ENCODE assay signal across 9 mouse cellular contexts in genomic region chr7:125630317-125630716, GRCm38 (mm10). TPM values are rescaled to one million over a fixed set of nuclear protein-coding genes. Genes with fewer than 3 reads are reported as not detected.
DNase-seq lines count a peak whose midpoint lies in the region; ATAC-seq lines count a peak whose summit lies in the region.
"Had no signal": no experiment of that assay in that cellular context is flagged by ENCODE, and none has a peak within 500 bp of the region (broad histone marks: within the 10 kb centered on the region; RNA-seq: fewer than 3 reads in every experiment).

No protein-coding gene starts in this region.

- H3K4me3 ChIP-seq in kidney, embryonic 15.5 days (replicated peaks): no peak overlapping the region
- H3K4me3 ChIP-seq in forebrain, embryonic 12.5 days (replicated peaks): no peak overlapping the region
- H3K4me3 ChIP-seq: midbrain, embryonic 12.5 days had no signal

- H3K9ac ChIP-seq in kidney, embryonic 15.5 days: no peak overlapping the region
- H3K9ac ChIP-seq in forebrain, embryonic 12.5 days: no peak overlapping the region
- H3K9ac ChIP-seq: midbrain, embryonic 12.5 days had no signal

- peak; percentile 27 for DNase-seq in kidney, postnatal 14 days
- peak; percentile 81 for DNase-seq in thymus, postnatal 4 days
- DNase-seq in cerebellum, adult 9-11 months: no peak

- H3K27ac ChIP-seq in kidney, embryonic 15.5 days: no peak overlapping the region
- H3K27ac ChIP-seq in forebrain, embryonic 12.5 days: no peak overlapping the region
- H3K27ac ChIP-seq: midbrain, embryonic 12.5 days had no signal

- peaks cover 15% of the 10 kb centered on the region for H3K4me1 ChIP-seq in kidney, embryonic 15.5 days
- H3K4me1 ChIP-seq in forebrain, embryonic 12.5 days: peaks cover 9% of the 10 kb centered on the region

- H3K36me3 ChIP-seq in kidney, embryonic 15.5 days: no peaks in the 10 kb centered on the region
- no peaks in the 10 kb centered on the region for H3K36me3 ChIP-seq in forebrain, embryonic 12.5 days (replicated peaks)
- H3K36me3 ChIP-seq: midbrain, embryonic 12.5 days had no signal

- 43% methylated on average over 4 of the region's 4 CpGs for WGBS in kidney, embryonic 15.5 days
- 67% methylated on average over 4 of the region's 4 CpGs for WGBS in forebrain, embryonic 12.5 days

- H3K27me3 ChIP-seq in kidney, embryonic 15.5 days: no peaks in the 10 kb centered on the region
- H3K27me3 ChIP-seq in forebrain, embryonic 12.5 days: no peaks in the 10 kb centered on the region
- H3K27me3 ChIP-seq: midbrain, embryonic 12.5 days; Patski had no signal

- 0 out of 2 replicates have a peak, but pooled peaks cover 5% of the 10 kb centered on the region for H3K9me3 ChIP-seq in kidney, embryonic 15.5 days (replicated peaks)
- H3K9me3 ChIP-seq in forebrain, embryonic 12.5 days: peaks cover 4% of the 10 kb centered on the region; the same call in 1 of the 2 replicates

- ATAC-seq in kidney, embryonic 15.5 days (replicated peaks; ENCODE audit: low FRiP score): no peak
- peak; percentile 92 to 94 for ATAC-seq in hematopoietic stem cell, adult 5-6 weeks (replicated peaks in 1 of 2; ENCODE audit: insufficient read depth in 1 of 2, low FRiP score in 2 of 2, low TSS enrichment in 1 of 2, low read depth in 1 of 2, poor library complexity in 2 of 2, severe bottlenecking in 2 of 2)
- ATAC-seq in megakaryocyte-erythroid progenitor cell, adult 5-6 weeks (replicated peaks; ENCODE audit: low FRiP score, low TSS enrichment, poor library complexity, severe bottlenecking): peak; percentile 66
- no peak for ATAC-seq in forebrain, embryonic 12.5 days (ENCODE audit: low FRiP score)
- ATAC-seq: Patski had no signal

- no peak overlapping the region for H3K4me2 ChIP-seq in kidney, embryonic 15.5 days
- no peak overlapping the region for H3K4me2 ChIP-seq in forebrain, embryonic 12.5 days
- H3K4me2 ChIP-seq: midbrain, embryonic 12.5 days had no signal

RNA-seq across cellular contexts. Expression of gene Il21r, which starts 27.1 kb away (rescaled TPM):
- 0.24 and 0.31 TPM in 2 replicates for polyA plus RNA-seq in kidney, embryonic 15.5 days (2015; fragmentation: Nextera tagmentation; extraction: Ambion mirVana)
- total RNA-seq in hematopoietic stem cell, adult 5-6 weeks (2017): 10.3 and 18.1 TPM in 2 replicates
- total RNA-seq in megakaryocyte-erythroid progenitor cell, adult 5-6 weeks (2014; fragmentation: Nextera tagmentation): 0.74 and 1.8 TPM in 2 replicates
- total RNA-seq in megakaryocyte-erythroid progenitor cell, adult 5-6 weeks (2017): 0.04 and 2.1 TPM in 2 replicates
- polyA plus RNA-seq in forebrain, embryonic 12.5 days (2016; fragmentation: Nextera tagmentation; extraction: Ambion mirVana): 0.12 and 0.31 TPM in 2 replicates
- polyA plus RNA-seq: Patski had no signal

Comparison
In these comparisons a context has a peak if more than half of its experiments do, and no peak if none do; other contexts are left out.
1. ATAC-seq: peak in hematopoietic stem cell, adult 5-6 weeks (2 of 2) and megakaryocyte-erythroid progenitor cell, adult 5-6 weeks (single experiment); none in kidney, embryonic 15.5 days (single experiment) and forebrain, embryonic 12.5 days (single experiment).